ENCODE assay signal across 19 mouse cellular contexts in genomic region chr5:27685162-27685561, GRCm38 (mm10).
DNase-seq lines count a peak whose midpoint lies in the region; ATAC-seq lines count a peak whose summit lies in the region.
"Had no signal": no experiment of that assay in that cellular context is flagged by ENCODE, and none has a peak within 500 bp of the region (broad histone marks: within the 10 kb centered on the region; RNA-seq: fewer than 3 reads in every experiment).

No protein-coding gene starts in this region.

- H3K36me3 ChIP-seq in forebrain, embryonic 13.5 days (ENCODE audit: poor library complexity, severe bottlenecking) = no peaks in the 10 kb centered on the region
- H3K36me3 ChIP-seq in forebrain, embryonic 10.5 days (replicated peaks) = no peaks in the 10 kb centered on the region
- no peaks in the 10 kb centered on the region for H3K36me3 ChIP-seq in forebrain, embryonic 14.5 days (ENCODE audit: control insufficient read depth, insufficient read depth, low read length)
- H3K36me3 ChIP-seq in hindbrain, embryonic 14.5 days (replicated peaks; ENCODE audit: control insufficient read depth, insufficient read depth) = peaks cover 3% of the 10 kb centered on the region; the same call in 1 of the 2 replicates
- H3K36me3 ChIP-seq in midbrain, embryonic 15.5 days (replicated peaks) = no peaks in the 10 kb centered on the region
- H3K36me3 ChIP-seq: embryonic facial prominence, embryonic 10.5 days; kidney, embryonic 15.5 days; limb, embryonic 10.5 days had no signal

- H3K9ac ChIP-seq in forebrain, embryonic 13.5 days = no peak overlapping the region
- no peak overlapping the region for H3K9ac ChIP-seq in forebrain, embryonic 14.5 days (ENCODE audit: low read length)
- no peak overlapping the region for H3K9ac ChIP-seq in hindbrain, embryonic 14.5 days
- H3K9ac ChIP-seq in midbrain, embryonic 15.5 days = no peak overlapping the region
- H3K9ac ChIP-seq: kidney, embryonic 15.5 days had no signal

- no peak for DNase-seq in forebrain, embryonic 10.5 days (ENCODE audit: extremely low spot score, low spot score)
- DNase-seq in forebrain, embryonic 14.5 days (ENCODE audit: low spot score) = peak; percentile 50
- no peak for DNase-seq in hindbrain, embryonic 14.5 days (ENCODE audit: low spot score)
- DNase-seq in left cerebral cortex, adult 18-20 months (ENCODE audit: low spot score in 2 of 2) = no peak
- DNase-seq in left cerebral cortex, postnatal 4 days = no peak
- DNase-seq in spleen, adult 12 weeks (ENCODE audit: low spot score) = no peak
- DNase-seq: adrenal gland, postnatal 36 days; cerebellum, adult 11 months; gastrocnemius, postnatal 36 days; kidney, adult 11 months; kidney, postnatal 4 days; thymus, postnatal 14 days had no signal

- no peak overlapping the region; the same call in 1 of the 2 replicates for H3K27ac ChIP-seq in forebrain, embryonic 13.5 days
- no peak overlapping the region for H3K27ac ChIP-seq in forebrain, embryonic 10.5 days
- H3K27ac ChIP-seq in forebrain, embryonic 14.5 days (ENCODE audit: low read depth, low read length) = no peak overlapping the region
- H3K27ac ChIP-seq in hindbrain, embryonic 14.5 days = peak overlapping the region; percentile 54
- peak overlapping the region; percentile 9; the same call in 1 of the 2 replicates for H3K27ac ChIP-seq in midbrain, embryonic 15.5 days
- H3K27ac ChIP-seq: embryonic facial prominence, embryonic 10.5 days; kidney, embryonic 15.5 days; limb, embryonic 10.5 days; macrophage had no signal

- no peak overlapping the region for H3K4me3 ChIP-seq in forebrain, embryonic 13.5 days
- H3K4me3 ChIP-seq in forebrain, embryonic 10.5 days = no peak overlapping the region
- no peak overlapping the region for H3K4me3 ChIP-seq in forebrain, embryonic 14.5 days (ENCODE audit: low read depth, low read length)
- no peak overlapping the region for H3K4me3 ChIP-seq in hindbrain, embryonic 14.5 days (replicated peaks; ENCODE audit: low read length)
- H3K4me3 ChIP-seq in midbrain, embryonic 15.5 days = no peak overlapping the region
- H3K4me3 ChIP-seq: embryonic facial prominence, embryonic 10.5 days; kidney, embryonic 15.5 days; limb, embryonic 10.5 days had no signal

- H3K9me3 ChIP-seq in forebrain, embryonic 13.5 days (replicated peaks) = no peaks in the 10 kb centered on the region
- peaks cover 6% of the 10 kb centered on the region; the same call in 1 of the 2 replicates for H3K9me3 ChIP-seq in forebrain, embryonic 10.5 days
- no peaks in the 10 kb centered on the region for H3K9me3 ChIP-seq in forebrain, embryonic 14.5 days (replicated peaks; ENCODE audit: control insufficient read depth, low read length)
- no peaks in the 10 kb centered on the region for H3K9me3 ChIP-seq in hindbrain, embryonic 14.5 days (ENCODE audit: control insufficient read depth, low read length)
- no peaks in the 10 kb centered on the region for H3K9me3 ChIP-seq in midbrain, embryonic 15.5 days
- H3K9me3 ChIP-seq: embryonic facial prominence, embryonic 10.5 days; kidney, embryonic 15.5 days; limb, embryonic 10.5 days had no signal

- H3K27me3 ChIP-seq in forebrain, embryonic 13.5 days = no peaks in the 10 kb centered on the region
- H3K27me3 ChIP-seq in forebrain, embryonic 10.5 days (ENCODE audit: poor library complexity, severe bottlenecking) = no peaks in the 10 kb centered on the region
- H3K27me3 ChIP-seq in forebrain, embryonic 14.5 days (replicated peaks; ENCODE audit: control insufficient read depth, insufficient read depth, low read length) = no peaks in the 10 kb centered on the region
- no peaks in the 10 kb centered on the region for H3K27me3 ChIP-seq in hindbrain, embryonic 14.5 days (ENCODE audit: control insufficient read depth, insufficient read depth, low read length)
- H3K27me3 ChIP-seq in midbrain, embryonic 15.5 days (replicated peaks) = no peaks in the 10 kb centered on the region
- H3K27me3 ChIP-seq: kidney, embryonic 15.5 days had no signal

- no peak overlapping the region for H3K4me2 ChIP-seq in forebrain, embryonic 13.5 days
- no peak overlapping the region for H3K4me2 ChIP-seq in forebrain, embryonic 14.5 days (ENCODE audit: low read length)
- H3K4me2 ChIP-seq in hindbrain, embryonic 14.5 days (replicated peaks) = no peak overlapping the region
- no peak overlapping the region for H3K4me2 ChIP-seq in midbrain, embryonic 15.5 days
- H3K4me2 ChIP-seq: kidney, embryonic 15.5 days had no signal

- WGBS in forebrain, embryonic 13.5 days = 58% methylated on average over 11 of the region's 11 CpGs
- 83% methylated on average over 11 of the region's 11 CpGs for WGBS in forebrain, embryonic 10.5 days
- 59% methylated on average over 11 of the region's 11 CpGs for WGBS in forebrain, embryonic 14.5 days
- 36% methylated on average over 11 of the region's 11 CpGs for WGBS in hindbrain, embryonic 14.5 days
- WGBS in midbrain, embryonic 15.5 days = 24% methylated on average over 11 of the region's 11 CpGs

- no peaks in the 10 kb centered on the region for H3K4me1 ChIP-seq in forebrain, embryonic 13.5 days
- no peaks in the 10 kb centered on the region for H3K4me1 ChIP-seq in forebrain, embryonic 10.5 days
- no peaks in the 10 kb centered on the region for H3K4me1 ChIP-seq in forebrain, embryonic 14.5 days (ENCODE audit: control insufficient read depth, insufficient read depth, low read length)
- H3K4me1 ChIP-seq in hindbrain, embryonic 14.5 days (replicated peaks; ENCODE audit: control insufficient read depth, insufficient read depth, low read length) = no peaks in the 10 kb centered on the region
- H3K4me1 ChIP-seq in midbrain, embryonic 15.5 days = 0 out of 2 replicates have a peak, but pooled peaks cover 7% of the 10 kb centered on the region
- H3K4me1 ChIP-seq: embryonic facial prominence, embryonic 10.5 days; kidney, embryonic 15.5 days; limb, embryonic 10.5 days had no signal

- ATAC-seq in forebrain, embryonic 13.5 days = peak; percentile 67; the same call in 1 of the 2 replicates
- peak; percentile 55; the same call in 1 of the 2 replicates for ATAC-seq in forebrain, embryonic 14.5 days
- ATAC-seq in hindbrain, embryonic 14.5 days (ENCODE audit: low FRiP score) = peak; percentile 52
- ATAC-seq in midbrain, embryonic 15.5 days (replicated peaks) = peak; percentile 84
- ATAC-seq: CD4-positive, CD25-positive, alpha-beta regulatory T cell, adult 4 months had no signal

- intact Hi-C loops in left cerebral cortex, postnatal 4 days (cut with DNase I) = no loop called here

Comparison
In these comparisons a context has a peak if more than half of its experiments do, and no peak if none do; other contexts are left out.
1. H3K27ac ChIP-seq: peak in hindbrain, embryonic 14.5 days (single experiment) and midbrain, embryonic 15.5 days (single experiment); none in forebrain, embryonic 13.5 days (single experiment), forebrain, embryonic 10.5 days (single experiment) and forebrain, embryonic 14.5 days (single experiment).
2. Peak in every context shown above with its lines, with median percentiles within 50 percentile points of each other: ATAC-seq.